Comparison of ENCODE assay signal across 8 mouse cellular contexts in genomic region chr6:18171614-18172013, GRCm38 (mm10). TPM values are rescaled to one million over a fixed set of nuclear protein-coding genes. Genes with fewer than 3 reads are reported as not detected.
A peak's percentile ranks its signal among the peaks of the same experiment; 100 is the strongest.
DNase-seq lines count a peak whose midpoint lies in the region; ATAC-seq and TF ChIP-seq lines count a peak whose summit lies in the region.

No protein-coding gene starts in this region.

- no peak overlapping the region for H3K4me2 ChIP-seq in forebrain, postnatal 0 days (ENCODE audit: low read depth)
- H3K4me2 ChIP-seq in forebrain, embryonic 15.5 days (replicated peaks) = no peak overlapping the region
- H3K4me2 ChIP-seq in intestine, postnatal 0 days (replicated peaks; ENCODE audit: low read depth) = peak overlapping the region; percentile 81
- H3K4me2 ChIP-seq in lung, embryonic 16.5 days (ENCODE audit: low read depth, low read length) = peak overlapping the region; percentile 27

- no peak for DNase-seq in forebrain, postnatal 0 days
- peak; percentile 24 for DNase-seq in urinary bladder, postnatal 14 days (ENCODE audit: low spot score)
- no peak for DNase-seq in urinary bladder, adult 2 months (ENCODE audit: low spot score)
- no peak for DNase-seq in cerebellum, adult 11-12 months

- TF ChIP-seq CTCF in forebrain, postnatal 0 days (IDR thresholded peaks at IDR 0.05; ENCODE audit: low read depth) = peak; percentile 26; the same call in 1 of the 2 replicates
- TF ChIP-seq CTCF in intestine, postnatal 0 days (IDR thresholded peaks at IDR 0.05; ENCODE audit: low read depth) = peak; percentile 75

- no peaks in the 10 kb centered on the region for H3K4me1 ChIP-seq in forebrain, postnatal 0 days (ENCODE audit: insufficient read depth)
- H3K4me1 ChIP-seq in forebrain, embryonic 15.5 days = 0 out of 2 replicates have a peak, but pooled peaks cover 4% of the 10 kb centered on the region
- 0 out of 2 replicates have a peak, but pooled peaks cover 2% of the 10 kb centered on the region for H3K4me1 ChIP-seq in intestine, postnatal 0 days (replicated peaks; ENCODE audit: control insufficient read depth, insufficient read depth, low read length)
- H3K4me1 ChIP-seq in lung, embryonic 16.5 days (replicated peaks; ENCODE audit: control insufficient read depth, insufficient read depth, low read length) = no peaks in the 10 kb centered on the region

- H3K27ac ChIP-seq in forebrain, postnatal 0 days (ENCODE audit: low read depth, low read length) = no peak overlapping the region
- H3K27ac ChIP-seq in forebrain, embryonic 15.5 days (replicated peaks) = no peak overlapping the region
- H3K27ac ChIP-seq in intestine, postnatal 0 days (ENCODE audit: low read depth, low read length) = no peak overlapping the region
- no peak overlapping the region for H3K27ac ChIP-seq in lung, embryonic 16.5 days (ENCODE audit: low read length)

- no peaks in the 10 kb centered on the region for H3K9me3 ChIP-seq in forebrain, postnatal 0 days (ENCODE audit: low read length)
- H3K9me3 ChIP-seq in forebrain, embryonic 15.5 days = no peaks in the 10 kb centered on the region
- no peaks in the 10 kb centered on the region for H3K9me3 ChIP-seq in intestine, postnatal 0 days (ENCODE audit: control insufficient read depth)
- no peaks in the 10 kb centered on the region for H3K9me3 ChIP-seq in lung, embryonic 16.5 days (ENCODE audit: control insufficient read depth, low read length)

- H3K4me3 ChIP-seq in forebrain, postnatal 0 days (ENCODE audit: low read depth, low read length) = no peak overlapping the region
- H3K4me3 ChIP-seq in forebrain, embryonic 15.5 days = no peak overlapping the region
- H3K4me3 ChIP-seq in intestine, postnatal 0 days (ENCODE audit: low read depth, low read length) = peak overlapping the region; percentile 52
- peak overlapping the region; percentile 38 for H3K4me3 ChIP-seq in lung, embryonic 16.5 days (ENCODE audit: low read length)

- peak; percentile 36; the same call in 1 of the 2 replicates for ATAC-seq in forebrain, postnatal 0 days
- ATAC-seq in forebrain, embryonic 15.5 days (replicated peaks) = no peak
- peak; percentile 85 for ATAC-seq in intestine, postnatal 0 days
- ATAC-seq in lung, embryonic 16.5 days (ENCODE audit: low read depth) = peak; percentile 76
- no peak for ATAC-seq in erythroid progenitor cell, adult 5-6 weeks (replicated peaks; ENCODE audit: low FRiP score, poor library complexity, severe bottlenecking)

- 45% methylated on average over 8 of the region's 8 CpGs for WGBS in forebrain, postnatal 0 days
- 48% methylated on average over 8 of the region's 8 CpGs for WGBS in forebrain, embryonic 15.5 days
- WGBS in intestine, postnatal 0 days = 28% methylated on average over 8 of the region's 8 CpGs
- whole genome bisulfite sequencing in lung, embryonic 16.5 days = 43% methylated on average over 8 of the region's 8 CpGs

- H3K27me3 ChIP-seq in forebrain, postnatal 0 days (ENCODE audit: insufficient read depth, low read length) = no peaks in the 10 kb centered on the region
- no peaks in the 10 kb centered on the region for H3K27me3 ChIP-seq in forebrain, embryonic 15.5 days
- H3K27me3 ChIP-seq in intestine, postnatal 0 days (replicated peaks; ENCODE audit: control insufficient read depth, insufficient read depth, low read length) = no peaks in the 10 kb centered on the region
- H3K27me3 ChIP-seq in lung, embryonic 16.5 days (ENCODE audit: control insufficient read depth, insufficient read depth, low read depth, low read length) = no peaks in the 10 kb centered on the region

- H3K36me3 ChIP-seq in forebrain, postnatal 0 days (ENCODE audit: insufficient read depth) = no peaks in the 10 kb centered on the region
- H3K36me3 ChIP-seq in forebrain, embryonic 15.5 days = no peaks in the 10 kb centered on the region
- no peaks in the 10 kb centered on the region for H3K36me3 ChIP-seq in intestine, postnatal 0 days (ENCODE audit: control insufficient read depth, insufficient read depth)
- H3K36me3 ChIP-seq in lung, embryonic 16.5 days (ENCODE audit: control insufficient read depth, insufficient read depth, low read length) = no peaks in the 10 kb centered on the region

- no peak overlapping the region for H3K9ac ChIP-seq in forebrain, postnatal 0 days
- H3K9ac ChIP-seq in forebrain, embryonic 15.5 days (replicated peaks) = no peak overlapping the region
- H3K9ac ChIP-seq in intestine, postnatal 0 days (ENCODE audit: low read depth, low read length) = no peak overlapping the region
- H3K9ac ChIP-seq in lung, embryonic 16.5 days (ENCODE audit: low read length) = no peak overlapping the region

RNA-seq across cellular contexts. Expression of gene Cftr, which starts 1.1 kb away (rescaled TPM):
- 0.62 and 1.3 TPM in 2 replicates for total RNA-seq in forebrain, postnatal 0 days (2014; rRNA removed)
- 0.06 and 0.17 TPM in 2 replicates for polyA plus RNA-seq in forebrain, postnatal 0 days (2015; fragmentation: Nextera tagmentation; extraction: Ambion mirVana)
- 0.20 and 0.39 TPM in 2 replicates for polyA plus RNA-seq in forebrain, embryonic 15.5 days (2015; fragmentation: Nextera tagmentation; extraction: Ambion mirVana)
- polyA plus RNA-seq in urinary bladder, adult 2 months (2012; rRNA removed) = 0.06 and 0.10 TPM in 2 replicates
- 7.4 and 7.8 TPM in 2 replicates for polyA plus RNA-seq in intestine, postnatal 0 days (2015; fragmentation: Nextera tagmentation; extraction: Ambion mirVana)
- 5.7 and 6.4 TPM in 2 replicates for polyA plus RNA-seq in lung, embryonic 16.5 days (2015; fragmentation: Nextera tagmentation; extraction: Ambion mirVana)
- total RNA-seq in erythroid progenitor cell, adult 5-6 weeks (2015; ENCODE audit: low replicate concordance) = not detected in 2 replicates
- not detected in 2 replicates for total RNA-seq in erythroid progenitor cell, adult 5-6 weeks (2017; ENCODE audit: low replicate concordance)

Comparison
In these comparisons a context has a peak if more than half of its experiments do, and no peak if none do; other contexts are left out.
1. ATAC-seq: peak in forebrain, postnatal 0 days (single experiment), intestine, postnatal 0 days (single experiment) and lung, embryonic 16.5 days (single experiment); none in forebrain, embryonic 15.5 days (single experiment) and erythroid progenitor cell, adult 5-6 weeks (single experiment).
2. H3K4me2 ChIP-seq: peak in intestine, postnatal 0 days (single experiment) and lung, embryonic 16.5 days (single experiment); none in forebrain, postnatal 0 days (single experiment) and forebrain, embryonic 15.5 days (single experiment).
3. H3K4me3 ChIP-seq: peak in intestine, postnatal 0 days (single experiment) and lung, embryonic 16.5 days (single experiment); none in forebrain, postnatal 0 days (single experiment) and forebrain, embryonic 15.5 days (single experiment).